Mouse (Mus musculus): ENCODE results near the gene Olfr69. TPM values are rescaled to one million over a fixed set of nuclear protein-coding genes. Genes with fewer than 3 reads are reported as not detected.
"Not testable (repeated sequence)": the region's sequence is repeated elsewhere in the genome, so short reads cannot be mapped to it uniquely, and the experiment has no call there.

Olfr69 gene
- total and polyA plus RNA-seq, 3 experiments, result not detected

DNA sequence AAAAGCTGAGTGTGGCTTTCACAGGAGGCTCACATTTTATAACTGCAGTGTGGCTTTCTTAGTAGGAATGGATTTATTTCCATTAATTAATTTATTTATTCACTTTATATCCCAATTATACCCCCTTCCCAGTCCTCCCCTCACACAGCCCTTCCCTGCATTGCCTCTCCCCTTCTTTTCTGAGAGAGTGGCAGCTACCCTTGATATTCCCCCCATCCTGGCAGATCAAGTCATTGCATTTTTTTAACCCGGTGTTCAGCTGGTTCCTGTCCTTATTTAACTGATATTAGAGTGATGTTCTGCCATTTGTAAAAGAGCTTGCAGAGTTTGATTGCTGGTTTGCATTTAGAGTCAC, 38.4 kb upstream of the Olfr69 start:
- H3K27ac ChIP-seq (ENCODE audit: insufficient read depth, low read depth), result no peak overlapping the region
- H3K9ac ChIP-seq (ENCODE audit: insufficient read depth, low read depth), result no peak overlapping the region
- no peak overlapping the region for H3K4me3 ChIP-seq (replicated peaks in 1 of 3; ENCODE audit: low read depth in 2 of 3, low read length in 2 of 3, poor library complexity in 1 of 3)
- no peaks in the 10 kb centered on the region for H3K27me3 ChIP-seq (replicated peaks)
- dilution Hi-C loops (cut with MboI; ENCODE audit: extremely low pct_ligation_motif_present, extremely low pct_unique_long_range_greater_than_20kb, low sequenced_read_pairs), result no loop called here
- H3K4me1 ChIP-seq (ENCODE audit: control insufficient read depth in 1 of 2, insufficient read depth in 2 of 2), result peaks cover 2 to 47% of the 10 kb centered on the region in 2 experiments; a peak in 3 of 4 replicates
- in situ Hi-C loops (cut with MboI; ENCODE audit: low pct_ligation_motif_present, low pct_unique_long_range_greater_than_20kb, low sequenced_read_pairs), result no loop called here
- DNase-seq (ENCODE audit: extremely low read depth), result no peak
- TF ChIP-seq MEF2A (IDR thresholded peaks at IDR 0.05; ENCODE audit: borderline replicate concordance, low read depth, low read length), result no peak
- TF ChIP-seq BHLHE40 (IDR thresholded peaks at IDR 0.05; ENCODE audit: low read depth, low read length), result no peak
- TF ChIP-seq NRF1 (IDR thresholded peaks at IDR 0.05; ENCODE audit: low read depth, low read length), result no peak
- no peak for TF ChIP-seq E2F4 (IDR thresholded peaks at IDR 0.05; ENCODE audit: insufficient replicate concordance, low read depth, low read length)
- TF ChIP-seq TBP (conservative IDR thresholded peaks at IDR 0.05; ENCODE audit: low read depth, low read length), result no peak
- no peak for TF ChIP-seq IRF4 (IDR thresholded peaks at IDR 0.05; ENCODE audit: low read depth, low read length)
- no peak for TF ChIP-seq RCOR1 (conservative IDR thresholded peaks at IDR 0.05; ENCODE audit: low read depth, low read length)
- TF ChIP-seq UBTF (IDR thresholded peaks at IDR 0.05; ENCODE audit: low read depth, low read length), result no peak
- no peaks in the 10 kb centered on the region for H3K9me3 ChIP-seq (replicated peaks; ENCODE audit: low read length)
- H3K36me3 ChIP-seq (replicated peaks in 1 of 2; ENCODE audit: control insufficient read depth in 1 of 2, insufficient read depth in 1 of 2, low read length in 1 of 2), result no peaks in the 10 kb centered on the region
- H3K79me2 ChIP-seq (replicated peaks; ENCODE audit: control insufficient read depth, extremely low read depth, insufficient read depth, poor library complexity, severe bottlenecking), result no peaks in the 10 kb centered on the region
- H3K4me2 ChIP-seq (ENCODE audit: insufficient read depth, low read depth, poor library complexity, severe bottlenecking), result no peak overlapping the region

GRCm38 (mm10) chr7:103808971-103809800, 37.8 kb upstream of the Olfr69 start:
- TF ChIP-seq GABPA (IDR thresholded peaks at IDR 0.05; ENCODE audit: insufficient replicate concordance, low read depth, low read length), result no peak
- no peak for TF ChIP-seq IRF4 (IDR thresholded peaks at IDR 0.05; ENCODE audit: low read depth, low read length)
- no peak for TF ChIP-seq NELFE (IDR thresholded peaks at IDR 0.05; ENCODE audit: low read depth, low read length)
- TF ChIP-seq PAX5 (IDR thresholded peaks at IDR 0.05; ENCODE audit: low read length), result no peak
- no peak for TF ChIP-seq CHD2 (IDR thresholded peaks at IDR 0.05; ENCODE audit: low read length)
- no peak for TF ChIP-seq ELF1 (IDR thresholded peaks at IDR 0.05; ENCODE audit: low read depth, low read length)
- no peak for TF ChIP-seq MEF2A (IDR thresholded peaks at IDR 0.05; ENCODE audit: borderline replicate concordance, low read depth, low read length)
- no peak for TF ChIP-seq RAD21 (IDR thresholded peaks at IDR 0.05; ENCODE audit: low read depth, low read length)
- TF ChIP-seq JUN (IDR thresholded peaks at IDR 0.05; ENCODE audit: insufficient read depth, low read depth, low read length), result no peak
- TF ChIP-seq ZC3H11A (IDR thresholded peaks at IDR 0.05; ENCODE audit: low read depth, low read length), result no peak
- TF ChIP-seq KAT2A (IDR thresholded peaks at IDR 0.05; ENCODE audit: insufficient replicate concordance, low read length), result no peak
- no peak for TF ChIP-seq EP300 (IDR thresholded peaks at IDR 0.05; ENCODE audit: low read length)
- TF ChIP-seq POLR2AphosphoS2 (IDR thresholded peaks at IDR 0.05; ENCODE audit: low read depth, low read length), result no peak
- no peak for TF ChIP-seq ZKSCAN1 (IDR thresholded peaks at IDR 0.05; ENCODE audit: borderline replicate concordance, low read depth, low read length)
- TF ChIP-seq RCOR1 (conservative IDR thresholded peaks at IDR 0.05; ENCODE audit: low read depth, low read length), result no peak
- TF ChIP-seq USF1 (IDR thresholded peaks at IDR 0.05; ENCODE audit: low read depth, low read length), result no peak

GRCm38 (mm10) chr7:103808120-103808519, 36.7 kb upstream of the Olfr69 start:
- in situ Hi-C loops (cut with MboI; ENCODE audit: low pct_ligation_motif_present, low pct_unique_long_range_greater_than_20kb, low sequenced_read_pairs); H3K9me3 ChIP-seq (replicated peaks; ENCODE audit: low read length); DNase-seq (ENCODE audit: extremely low read depth); H3K27ac ChIP-seq (ENCODE audit: insufficient read depth, low read depth); H3K4me2 ChIP-seq (ENCODE audit: insufficient read depth, low read depth, poor library complexity, severe bottlenecking); H3K36me3 ChIP-seq (replicated peaks in 1 of 2; ENCODE audit: control insufficient read depth in 1 of 2, insufficient read depth in 1 of 2, low read length in 1 of 2); dilution Hi-C loops (cut with MboI; ENCODE audit: extremely low pct_ligation_motif_present, extremely low pct_unique_long_range_greater_than_20kb, low sequenced_read_pairs); H3K27me3 ChIP-seq (replicated peaks); H3K4me3 ChIP-seq (replicated peaks in 1 of 3; ENCODE audit: low read depth in 2 of 3, low read length in 2 of 3, poor library complexity in 1 of 3); H3K9ac ChIP-seq (ENCODE audit: insufficient read depth, low read depth); H3K79me2 ChIP-seq (replicated peaks; ENCODE audit: control insufficient read depth, extremely low read depth, insufficient read depth, poor library complexity, severe bottlenecking): not testable (repeated sequence)
- peaks cover 2 to 38% of the 10 kb centered on the region in 2 experiments; a peak in 3 of 4 replicates for H3K4me1 ChIP-seq (ENCODE audit: control insufficient read depth in 1 of 2, insufficient read depth in 2 of 2)

More at GRCm38 (mm10) chr7:103808971-103809800, 37.8 kb upstream of the Olfr69 start:
- H3K27me3 ChIP-seq (replicated peaks), result no peaks in the 10 kb centered on the region
- no peak overlapping the region for H3K9ac ChIP-seq (ENCODE audit: insufficient read depth, low read depth)
- H3K4me2 ChIP-seq (ENCODE audit: insufficient read depth, low read depth, poor library complexity, severe bottlenecking), result no peak overlapping the region
- in situ Hi-C loops (cut with MboI; ENCODE audit: low pct_ligation_motif_present, low pct_unique_long_range_greater_than_20kb, low sequenced_read_pairs), result no loop called here
- H3K9me3 ChIP-seq (replicated peaks; ENCODE audit: low read length), result no peaks in the 10 kb centered on the region
- H3K4me3 ChIP-seq (replicated peaks in 1 of 3; ENCODE audit: low read depth in 2 of 3, low read length in 2 of 3, poor library complexity in 1 of 3), result no peak overlapping the region
- H3K27ac ChIP-seq (ENCODE audit: insufficient read depth, low read depth), result no peak overlapping the region
- H3K4me1 ChIP-seq (ENCODE audit: control insufficient read depth in 1 of 2, insufficient read depth in 2 of 2), result peaks cover 2 to 42% of the 10 kb centered on the region in 2 experiments; a peak in 3 of 4 replicates
- dilution Hi-C loops (cut with MboI; ENCODE audit: extremely low pct_ligation_motif_present, extremely low pct_unique_long_range_greater_than_20kb, low sequenced_read_pairs), result no loop called here
- H3K36me3 ChIP-seq (replicated peaks in 1 of 2; ENCODE audit: control insufficient read depth in 1 of 2, insufficient read depth in 1 of 2, low read length in 1 of 2), result no peaks in the 10 kb centered on the region
- H3K79me2 ChIP-seq (replicated peaks; ENCODE audit: control insufficient read depth, extremely low read depth, insufficient read depth, poor library complexity, severe bottlenecking), result no peaks in the 10 kb centered on the region
- no peak for DNase-seq (ENCODE audit: extremely low read depth)
